Comparison of ENCODE assay signal across 18 mouse cellular contexts in the genomic region with DNA sequence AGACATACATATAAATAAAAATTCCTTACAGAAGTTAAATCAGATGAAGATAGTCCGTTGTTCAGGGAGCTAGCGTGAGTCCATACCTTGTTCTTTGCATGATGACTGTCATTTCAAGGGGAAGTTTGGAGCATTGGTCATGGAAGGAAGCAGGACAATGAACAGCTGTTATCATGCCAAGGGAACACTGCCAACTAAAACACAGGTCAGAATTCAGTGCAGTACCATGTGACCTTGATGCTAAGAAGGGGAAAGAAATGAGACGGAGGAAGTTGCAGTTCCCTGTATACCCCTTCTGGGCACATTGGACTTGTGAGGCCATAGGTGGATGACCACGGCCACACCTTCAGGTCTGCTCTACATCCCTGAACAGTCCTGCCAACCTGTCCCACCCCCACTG. TPM values are rescaled to one million over a fixed set of nuclear protein-coding genes. Genes with fewer than 3 reads are reported as not detected.
DNase-seq lines count a peak whose midpoint lies in the region; TF ChIP-seq lines count a peak whose summit lies in the region.
"Had no signal": no experiment of that assay in that cellular context is flagged by ENCODE, and none has a peak within 500 bp of the region (broad histone marks: within the 10 kb centered on the region; RNA-seq: fewer than 3 reads in every experiment).

No protein-coding gene starts in this region.

- H3K4me1 ChIP-seq in kidney, adult 2 months (ENCODE audit: control insufficient read depth, insufficient read depth, low read length) = no peaks in the 10 kb centered on the region
- H3K4me1 ChIP-seq in MEL (ENCODE audit: control insufficient read depth in 1 of 2, insufficient read depth in 2 of 2, low read length in 2 of 2) = peaks cover 14 to 33% of the 10 kb centered on the region in 2 experiments
- H3K4me1 ChIP-seq in heart, adult 2 months (ENCODE audit: control insufficient read depth, insufficient read depth, low read length) = peaks cover 8% of the 10 kb centered on the region
- H3K4me1 ChIP-seq: forebrain, embryonic 13.5 days; midbrain, embryonic 15.5 days had no signal

- H3K79me2 ChIP-seq in MEL (ENCODE audit: control insufficient read depth, insufficient read depth, low read length, poor library complexity) = no peaks in the 10 kb centered on the region
- no peaks in the 10 kb centered on the region for H3K79me2 ChIP-seq in heart, adult 2 months (replicated peaks; ENCODE audit: control insufficient read depth, insufficient read depth, low read length)

- intact Hi-C loops in heart, adult 2 months (cut with DNase I) = no loop called here

- H3K27me3 ChIP-seq in kidney, adult 2 months (replicated peaks; ENCODE audit: control insufficient read depth, insufficient read depth, low read length) = no peaks in the 10 kb centered on the region
- no peaks in the 10 kb centered on the region for H3K27me3 ChIP-seq in MEL (ENCODE audit: control insufficient read depth in 1 of 2, insufficient read depth in 2 of 2, low read length in 2 of 2)
- no peaks in the 10 kb centered on the region for H3K27me3 ChIP-seq in heart, adult 2 months (ENCODE audit: control insufficient read depth, insufficient read depth, low read length)
- H3K27me3 ChIP-seq: forebrain, embryonic 13.5 days; midbrain, embryonic 15.5 days had no signal

- TF ChIP-seq RAD21 in MEL (IDR thresholded peaks at IDR 0.05; ENCODE audit: low read depth, low read length) = no peak

- H3K9ac ChIP-seq in MEL (ENCODE audit: control insufficient read depth, low read depth, low read length, poor library complexity, severe bottlenecking) = no peak overlapping the region
- no peak overlapping the region for H3K9ac ChIP-seq in heart, adult 2 months (ENCODE audit: low read depth, low read length)
- H3K9ac ChIP-seq: forebrain, embryonic 13.5 days; midbrain, embryonic 15.5 days had no signal

- 47% methylated on average over 4 of the region's 4 CpGs for WGBS in kidney, adult 2 months
- 15% methylated on average over 4 of the region's 4 CpGs for WGBS in heart, adult 2 months

- DNase-seq in kidney, adult 2 months = peak; percentile 68
- no peak for DNase-seq in kidney, adult 18-20 months
- no peak for DNase-seq in MEL (ENCODE audit: low read depth, low spot score)
- DNase-seq in heart, adult 2 months = peak in 1 of 2 experiments; percentile 20
- DNase-seq in heart, postnatal 4 days = peak; percentile 57
- DNase-seq in gastrocnemius, postnatal 25 days = no peak
- no peak for DNase-seq in layer of hippocampus, adult 8-10 months (ENCODE audit: low spot score in 2 of 2)
- DNase-seq: cerebellum, adult 8-10 months; gastrocnemius, postnatal 36 days; right cerebral cortex, adult 18-20 months; thymus, postnatal 25 days had no signal

- H3K4me3 ChIP-seq in kidney, adult 2 months (ENCODE audit: insufficient read depth, low read depth, low read length) = no peak overlapping the region
- no peak overlapping the region for H3K4me3 ChIP-seq in MEL (ENCODE audit: control insufficient read depth in 1 of 2, insufficient read depth in 1 of 2, low read depth in 2 of 2, low read length in 2 of 2)
- peak overlapping the region; percentile 3; the same call in 1 of the 2 replicates for H3K4me3 ChIP-seq in heart, adult 2 months
- H3K4me3 ChIP-seq: forebrain, embryonic 13.5 days; midbrain, embryonic 15.5 days had no signal

- H3K9me3 ChIP-seq in MEL (replicated peaks; ENCODE audit: insufficient read depth, low read length) = no peaks in the 10 kb centered on the region
- H3K9me3 ChIP-seq: forebrain, embryonic 13.5 days; midbrain, embryonic 15.5 days had no signal

- TF ChIP-seq POLR2A in kidney, adult 2 months (IDR thresholded peaks at IDR 0.05; ENCODE audit: low read depth, low read length) = no peak
- TF ChIP-seq POLR2A in MEL (IDR thresholded peaks at IDR 0.05; ENCODE audit: control insufficient read depth in 1 of 2, insufficient read depth in 1 of 2, low read depth in 1 of 2, low read length in 2 of 2, poor library complexity in 1 of 2) = no peak
- no peak for TF ChIP-seq POLR2A in heart, adult 2 months (IDR thresholded peaks at IDR 0.05; ENCODE audit: insufficient read depth, low read depth, low read length)

- no peak overlapping the region for H3K27ac ChIP-seq in kidney, adult 2 months (ENCODE audit: insufficient read depth, low read depth, low read length)
- no peak overlapping the region for H3K27ac ChIP-seq in MEL (ENCODE audit: control insufficient read depth, low read depth, low read length)
- no peak overlapping the region for H3K27ac ChIP-seq in heart, adult 2 months
- H3K27ac ChIP-seq: forebrain, embryonic 13.5 days; macrophage; midbrain, embryonic 15.5 days had no signal

- no peak for TF ChIP-seq EP300 in MEL (IDR thresholded peaks at IDR 0.05; ENCODE audit: low read depth in 1 of 2, low read length in 2 of 2)
- no peak for TF ChIP-seq EP300 in heart, adult 2 months (IDR thresholded peaks at IDR 0.05; ENCODE audit: insufficient read depth, low read depth, low read length)

- no peak for TF ChIP-seq CTCF in kidney, adult 2 months (conservative IDR thresholded peaks at IDR 0.05; ENCODE audit: insufficient read depth, insufficient read length, low read depth, low read length)
- TF ChIP-seq CTCF in MEL (IDR thresholded peaks at IDR 0.05 in 2 of 3, conservative IDR thresholded peaks at IDR 0.05 in 1 of 3; ENCODE audit: control insufficient read depth in 1 of 3, insufficient read depth in 1 of 3, low read depth in 2 of 3, low read length in 3 of 3, poor library complexity in 1 of 3, severe bottlenecking in 1 of 3) = no peak
- TF ChIP-seq CTCF in heart, adult 2 months (IDR thresholded peaks at IDR 0.05) = no peak

- no peaks in the 10 kb centered on the region for H3K36me3 ChIP-seq in kidney, adult 2 months (ENCODE audit: control insufficient read depth, insufficient read depth, low read length)
- H3K36me3 ChIP-seq in MEL (ENCODE audit: control insufficient read depth in 1 of 2, insufficient read depth in 2 of 2, low read length in 2 of 2) = peaks cover 0 to 23% of the 10 kb centered on the region in 2 experiments; a peak in 2 of 4 replicates
- H3K36me3 ChIP-seq in heart, adult 2 months (ENCODE audit: control insufficient read depth, insufficient read depth, low read length) = no peaks in the 10 kb centered on the region
- H3K36me3 ChIP-seq: midbrain, embryonic 15.5 days had no signal

TF ChIP-seq in MEL, 35 proteins besides CTCF, POLR2A, EP300 and RAD21:
- TF ChIP-seq USF1 (IDR thresholded peaks at IDR 0.05; ENCODE audit: low read depth, low read length) (peak; percentile 72), MAZ (IDR thresholded peaks at IDR 0.05; ENCODE audit: low read depth, low read length) (no peak)

RNA-seq across cellular contexts. Expression of gene Rxfp4, which starts 1.7 kb away (rescaled TPM):
- 0.06 TPM in 1 of 2 replicates, not detected in the other for polyA plus RNA-seq in kidney, adult 2 months (2012; rRNA removed)
- 0.08 TPM in 1 of 2 replicates, not detected in the other for total RNA-seq in MEL (2012; rRNA removed)
- polyA plus RNA-seq in MEL (2012; ENCODE audit: insufficient read depth in 1 of 2, insufficient read length in 2 of 2, low read depth in 1 of 2, low replicate concordance in 2 of 2, missing spikeins in 1 of 2) = under 1 TPM in 1 of 2 experiments, not detected in 1; 0.06 TPM
- total RNA-seq in heart, adult 2 months (2021) = not detected
- polyA plus RNA-seq in heart, adult 2 months (2012; rRNA removed) = 0.41 TPM in 1 of 2 replicates, not detected in the other
- total RNA-seq in heart, postnatal 4 days (2021) = under 1 TPM in 1 of 2 experiments, not detected in 1; 0.20 TPM
- not detected for total RNA-seq in gastrocnemius, postnatal 25 days (2021)
- total RNA-seq in layer of hippocampus, adult 8-10 months (2022) = not detected
- total RNA-seq: gastrocnemius, postnatal 36 days; layer of hippocampus, postnatal 14 days had no signal
- polyA plus RNA-seq: forebrain, embryonic 13.5 days; intestine, embryonic 14.5 days; limb, embryonic 11.5 days; macrophage; midbrain, embryonic 15.5 days; neural tube, embryonic 14.5 days had no signal

RNA-seq across cellular contexts. Expression of gene Khdc4, which starts 31.0 kb away (rescaled TPM):
- polyA plus RNA-seq in kidney, adult 2 months (2012; rRNA removed) = 41.2 and 45.6 TPM in 2 replicates
- total RNA-seq in MEL (2012; rRNA removed) = 43.4 and 47.4 TPM in 2 replicates
- 10 to 100 TPM in 1 of 2 experiments, not detected in 1; 71.0 TPM for polyA plus RNA-seq in MEL (2012; ENCODE audit: insufficient read depth in 1 of 2, insufficient read length in 2 of 2, low read depth in 1 of 2, low replicate concordance in 2 of 2, missing spikeins in 1 of 2)
- 10 to 100 TPM; 24.9 to 25.7 TPM for total RNA-seq in heart, adult 2 months (2021)
- polyA plus RNA-seq in heart, adult 2 months (2012; rRNA removed) = 29.9 and 46.1 TPM in 2 replicates
- total RNA-seq in heart, postnatal 4 days (2021) = 10 to 100 TPM; 44.9 to 49.2 TPM
- 10 to 100 TPM; 22.6 to 23.0 TPM for total RNA-seq in gastrocnemius, postnatal 25 days (2021)
- total RNA-seq in layer of hippocampus, adult 8-10 months (2022) = 10 to 100 TPM; 47.5 to 69.8 (median 54.1) TPM

RNA-seq across cellular contexts. Expression of gene Arhgef2, which starts 48.9 kb away (rescaled TPM):
- 74.5 and 80.7 TPM in 2 replicates for polyA plus RNA-seq in kidney, adult 2 months (2012; rRNA removed)
- total RNA-seq in MEL (2012; rRNA removed) = 113 and 131 TPM in 2 replicates
- polyA plus RNA-seq in MEL (2012; ENCODE audit: insufficient read depth in 1 of 2, insufficient read length in 2 of 2, low read depth in 1 of 2, low replicate concordance in 2 of 2, missing spikeins in 1 of 2) = 100 to 1,000 TPM in 1 of 2 experiments, not detected in 1; 183 TPM
- total RNA-seq in heart, adult 2 months (2021) = 10 to 100 TPM; 37.3 to 37.5 TPM
- polyA plus RNA-seq in heart, adult 2 months (2012; rRNA removed) = 51.0 and 53.4 TPM in 2 replicates
- 100 to 1,000 TPM; 104 to 109 TPM for total RNA-seq in heart, postnatal 4 days (2021)
- total RNA-seq in gastrocnemius, postnatal 25 days (2021) = 10 to 100 TPM; 28.1 to 33.0 TPM
- 100 to 1,000 TPM; 210 to 272 (median 257) TPM for total RNA-seq in layer of hippocampus, adult 8-10 months (2022)

Comparison
In these comparisons a context has a peak if more than half of its experiments do, and no peak if none do; other contexts are left out.
1. DNase-seq: peak in kidney, adult 2 months (single experiment) and heart, postnatal 4 days (single experiment); none in kidney, adult 18-20 months (single experiment), MEL (single experiment), gastrocnemius, postnatal 25 days (single experiment) and layer of hippocampus, adult 8-10 months (0 of 2).